Mouse (Mus musculus) liver, embryonic 14.5 days (tissue): ENCODE data around the gene Chn2.

ENCODE experiments used
- CTCF ChIP-seq: IDR thresholded peaks from 2 replicates; pipeline ENCODE4 v1.5.1; 2016; ENCODE audit warnings: antibody characterized with exemption, low read depth, control low read depth
- EP300 ChIP-seq: IDR thresholded peaks from 2 replicates; pipeline ENCODE4 v1.6.1; 2016; ENCODE audit warnings: antibody characterized with exemption, low read depth

DNA sequence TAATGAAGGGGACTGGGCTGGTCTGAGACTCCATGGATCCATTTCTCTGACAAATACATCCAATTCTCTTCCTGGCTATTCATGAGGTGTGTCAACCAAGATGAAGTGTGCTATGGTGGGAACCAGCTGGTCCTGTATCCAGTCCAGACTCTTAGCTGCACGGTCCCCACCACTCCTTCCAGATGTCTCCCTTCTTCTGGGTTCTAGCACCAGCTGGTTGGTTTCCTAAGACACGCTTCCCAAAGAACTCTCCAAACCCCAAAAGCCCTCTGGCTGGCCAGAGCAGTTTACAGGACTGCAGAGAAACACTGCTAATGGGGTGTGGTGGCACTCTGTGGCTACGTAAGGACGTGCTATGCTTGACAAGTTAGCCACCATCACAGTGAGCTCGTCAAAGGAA, 20.5 kb upstream of the Chn2 start:
- TF ChIP-seq CTCF (no peak), EP300 (no peak)
